Mouse (Mus musculus): ENCODE results near the gene Cutal.

Cutal gene

GRCm38 (mm10) chr2:34883190-34883589 is 9.0 kb downstream of the Cutal start:
- no peak for DNase-seq (ENCODE audit: low read depth, low spot score)

GRCm38 (mm10) chr2:34884186-34884585 is 10.0 kb downstream of the Cutal start:
- no peak for DNase-seq (ENCODE audit: low read depth, low spot score)

GRCm38 (mm10) chr2:34893950-34894349 is 19.8 kb downstream of the Cutal start:
- DNase-seq (ENCODE audit: low read depth, low spot score), result no peak

- DNase-seq (ENCODE audit: low read depth, low spot score), result no peak
Measured at GRCm38 (mm10) chr2:34895503-34896113, 21.4 kb downstream of the Cutal start.

GRCm38 (mm10) chr2:34896821-34897460 is 22.7 kb downstream of the Cutal start:
- no peak for DNase-seq (ENCODE audit: low read depth, low spot score)

GRCm38 (mm10) chr2:34897820-34898219 is 23.6 kb downstream of the Cutal start:
- no peak for DNase-seq (ENCODE audit: low read depth, low spot score)

- no peak for DNase-seq (ENCODE audit: low read depth, low spot score)
Measured at GRCm38 (mm10) chr2:34899682-34900081, 25.5 kb downstream of the Cutal start.

- DNase-seq (ENCODE audit: low read depth, low spot score), result no peak
Measured at GRCm38 (mm10) chr2:34900412-34900811, 26.2 kb downstream of the Cutal start.

- no peak for DNase-seq (ENCODE audit: low read depth, low spot score)
Measured at GRCm38 (mm10) chr2:34901726-34902125, 27.5 kb downstream of the Cutal start.

- DNase-seq (ENCODE audit: low read depth, low spot score), result no peak
Measured at GRCm38 (mm10) chr2:34902731-34903130, 28.5 kb downstream of the Cutal start.

- no peak for DNase-seq (ENCODE audit: low read depth, low spot score)
Measured at GRCm38 (mm10) chr2:34903191-34903590, 29.0 kb downstream of the Cutal start.

- DNase-seq (ENCODE audit: low read depth, low spot score), result no peak
Measured at GRCm38 (mm10) chr2:34903652-34904405, 29.6 kb downstream of the Cutal start.

GRCm38 (mm10) chr2:34904849-34905542 is 30.8 kb downstream of the Cutal start:
- DNase-seq (ENCODE audit: low read depth, low spot score), result peak; percentile 84

GRCm38 (mm10) chr2:34906426-34906825 is 32.2 kb downstream of the Cutal start:
- DNase-seq (ENCODE audit: low read depth, low spot score), result no peak

- DNase-seq (ENCODE audit: low read depth, low spot score), result no peak
Measured at GRCm38 (mm10) chr2:34906861-34907604, 32.8 kb downstream of the Cutal start.

GRCm38 (mm10) chr2:34909719-34910118 is 35.5 kb downstream of the Cutal start:
- no peak for DNase-seq (ENCODE audit: low read depth, low spot score)

GRCm38 (mm10) chr2:34911871-34912270 is 37.7 kb downstream of the Cutal start:
- DNase-seq (ENCODE audit: low read depth, low spot score), result no peak

- DNase-seq (ENCODE audit: low read depth, low spot score), result no peak
Measured at GRCm38 (mm10) chr2:34912613-34913012, 38.4 kb downstream of the Cutal start.

- DNase-seq (ENCODE audit: low read depth, low spot score), result no peak
Measured at GRCm38 (mm10) chr2:34913218-34914068, 39.2 kb downstream of the Cutal start, which contains the start of gene Phf19. Gene Phf19, minus strand, starts transcription at chr2:34914026.

GRCm38 (mm10) chr2:34914069-34914822 is 40.0 kb downstream of the Cutal start:
- no peak for DNase-seq (ENCODE audit: low read depth, low spot score)
